Mouse (Mus musculus) C3H10T1/2 (cell line): Measurements from ENCODE around the gene Trip13. TPM values are rescaled to one million over a fixed set of nuclear protein-coding genes. Genes with fewer than 3 reads are reported as not detected.

Source experiments
- polyA plus RNA-seq, 2 experiments: library from polyadenylated mRNA; unstranded; fragments of >200 nt; fragmentation: generic; extraction: Trizol; gene quantifications; one replicate each; pipeline ENCODE4 v1.2.1; 2012; ENCODE audit warnings: missing spikeins in 2 of 2

Trip13 gene
- 1 to 10 TPM; 3.6 to 4.6 TPM for polyA plus RNA-seq

GRCm38 (mm10) chr13:73937321-73938176 is at the start of gene Trip13, which contains the start of gene Brd9:
Trip13 (minus strand) TSS chr13:73937784.
Brd9 (plus strand) TSS chr13:73937811.

GRCm38 (mm10) chr13:73963551-73963950 is 26.0 kb upstream of the Trip13 start, which contains the start of gene Zdhhc11:
Zdhhc11 (plus strand) TSS chr13:73963851.

Other genes starting within 250 kb of the Trip13 start
- gene Slc6a19, start 232.9 kb downstream of the Trip13 start, polyA plus RNA-seq, result under 1 TPM; 0.01 to 0.05 TPM
- 10 to 100 TPM in 1 of 2 experiments, 1 to 10 TPM in 1; 3.0 to 27.0 TPM for gene Slc12a7, start 204.7 kb downstream of the Trip13 start, polyA plus RNA-seq
- gene Nkd2, start 90.2 kb downstream of the Trip13 start, polyA plus RNA-seq, result under 1 TPM; 0.02 TPM
- 10 to 100 TPM; 16.2 to 34.2 TPM for gene Brd9, start within 50 bp of the Trip13 start, polyA plus RNA-seq
- gene Zdhhc11, start 26.1 kb upstream of the Trip13 start, polyA plus RNA-seq, result not detected
- gene Tppp, start 71.6 kb upstream of the Trip13 start, polyA plus RNA-seq, result under 1 TPM in 1 of 2 experiments, not detected in 1; 0.01 TPM
- gene Cep72, start 124.5 kb upstream of the Trip13 start, polyA plus RNA-seq, result 1 to 10 TPM in 1 of 2 experiments, under 1 TPM in 1; 0.19 to 2.4 TPM
- gene Slc9a3, start 183.7 kb upstream of the Trip13 start, polyA plus RNA-seq, result under 1 TPM in 1 of 2 experiments, not detected in 1; 0.01 TPM